Mouse (Mus musculus): Measurements from ENCODE around the gene Map4k4. TPM values are rescaled to one million over a fixed set of nuclear protein-coding genes. Genes with fewer than 3 reads are reported as not detected.

Gene Map4k4
- polyA plus RNA-seq, 1 experiment from 2014 or later: 40.1 TPM

DNA sequence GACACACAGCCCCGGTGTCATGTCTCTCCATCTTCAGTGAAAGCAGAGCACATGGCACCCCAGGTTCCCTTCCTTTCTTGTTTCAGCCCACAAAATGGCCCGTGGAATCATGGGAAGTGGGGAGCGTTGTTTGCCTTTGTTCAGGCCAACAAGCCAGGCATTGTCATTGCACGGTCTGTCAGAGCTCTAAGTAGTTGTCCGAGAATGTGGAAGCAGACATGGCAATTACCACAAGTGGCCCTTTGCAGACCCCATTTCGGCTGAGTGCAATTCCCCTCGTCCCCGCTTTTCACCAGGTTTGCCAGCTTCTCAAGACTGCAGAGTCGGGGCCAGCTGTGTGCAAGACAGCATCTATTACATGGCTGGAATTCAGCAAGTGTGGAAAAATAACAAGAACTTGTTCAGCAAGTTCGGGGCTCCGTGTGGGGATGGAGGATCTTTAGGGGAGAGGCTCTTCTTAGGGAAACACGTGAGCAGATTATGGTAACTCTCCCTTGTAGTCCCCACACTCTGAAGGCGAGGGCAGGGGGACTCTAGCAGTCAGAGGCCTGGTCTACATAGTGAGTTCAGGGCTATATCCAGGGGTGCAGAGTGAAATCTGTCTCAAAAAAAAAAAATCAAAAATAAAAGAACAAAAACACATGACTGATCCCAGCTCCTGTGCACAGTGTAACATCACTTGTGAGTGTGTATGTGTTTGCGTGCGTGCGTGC lies 15.8 kb upstream of the Map4k4 start:
- WGBS: 45% methylated on average over 16 of the region's 16 CpGs
- DNase-seq (ENCODE audit: low spot score): peak; percentile 33
- H3K27ac ChIP-seq: peak overlapping the region; percentile 70
- H3K9me3 ChIP-seq: no peaks in the 10 kb centered on the region
- H3K4me3 ChIP-seq: no peak overlapping the region
- H3K4me1 ChIP-seq (replicated peaks): peaks cover 27% of the 10 kb centered on the region
- H3K27me3 ChIP-seq (ENCODE audit: insufficient read depth, poor library complexity, severe bottlenecking): no peaks in the 10 kb centered on the region
- no peaks in the 10 kb centered on the region for H3K36me3 ChIP-seq

DNA sequence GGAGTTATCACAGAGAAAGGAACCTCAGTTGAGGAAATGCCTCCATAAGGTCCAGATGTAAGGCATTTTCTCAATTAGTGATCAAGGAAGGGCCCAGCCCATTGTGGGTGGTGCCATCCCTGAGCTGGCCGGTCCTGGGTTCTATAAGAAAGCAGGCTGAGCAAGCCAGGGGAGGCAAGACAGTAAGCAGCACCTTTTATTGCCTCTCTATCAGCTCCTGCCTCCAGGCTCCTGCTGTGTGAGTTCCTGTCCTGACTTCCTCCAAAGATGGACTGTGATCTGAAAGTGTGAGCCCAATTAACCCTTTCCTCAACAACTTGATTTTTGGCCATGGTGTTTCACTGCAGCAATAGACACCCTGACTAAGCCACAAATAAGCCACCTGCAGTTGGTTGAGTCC lies 12.7 kb upstream of the Map4k4 start:
- DNase-seq (ENCODE audit: low spot score): no peak
- no peak overlapping the region for H3K27ac ChIP-seq
- H3K4me1 ChIP-seq (replicated peaks): peaks cover 27% of the 10 kb centered on the region

DNA sequence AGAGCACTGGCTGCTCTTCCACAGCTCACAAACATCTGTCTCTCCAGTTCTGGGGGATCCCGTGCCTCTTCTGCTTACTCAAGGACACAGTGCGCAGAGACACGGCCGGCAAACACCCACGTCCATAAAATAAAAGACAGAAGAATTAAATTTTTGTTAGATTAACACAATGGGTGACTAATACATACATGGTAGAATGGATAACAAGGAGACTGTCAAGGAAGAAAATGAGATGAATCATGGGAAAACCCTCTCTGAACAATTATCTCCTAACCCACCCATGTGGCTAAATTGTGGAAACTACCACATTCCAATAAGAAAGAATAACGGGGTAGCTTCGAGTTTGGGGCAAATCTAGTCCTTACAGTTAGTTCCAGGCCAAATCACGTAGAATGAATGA lies 11.3 kb upstream of the Map4k4 start:
- Histone ChIP-seq H3K36me3 (no peaks in the 10 kb centered on the region), H3K9me3 (no peaks in the 10 kb centered on the region), H3K27me3 (ENCODE audit: insufficient read depth, poor library complexity, severe bottlenecking) (no peaks in the 10 kb centered on the region), H3K27ac (no peak overlapping the region), H3K4me1 (replicated peaks) (peaks cover 22% of the 10 kb centered on the region), H3K4me3 (no peak overlapping the region)
- WGBS: 91% methylated on average over 8 of the region's 8 CpGs
- no peak for DNase-seq (ENCODE audit: low spot score)

More for the DNA sequence above, 12.7 kb upstream of the Map4k4 start:
- H3K36me3 ChIP-seq: no peaks in the 10 kb centered on the region
- no peaks in the 10 kb centered on the region for H3K9me3 ChIP-seq
- H3K27me3 ChIP-seq (ENCODE audit: insufficient read depth, poor library complexity, severe bottlenecking): no peaks in the 10 kb centered on the region
- H3K4me3 ChIP-seq: no peak overlapping the region
- 48% methylated on average over 1 of the region's 1 CpGs for WGBS

DNA sequence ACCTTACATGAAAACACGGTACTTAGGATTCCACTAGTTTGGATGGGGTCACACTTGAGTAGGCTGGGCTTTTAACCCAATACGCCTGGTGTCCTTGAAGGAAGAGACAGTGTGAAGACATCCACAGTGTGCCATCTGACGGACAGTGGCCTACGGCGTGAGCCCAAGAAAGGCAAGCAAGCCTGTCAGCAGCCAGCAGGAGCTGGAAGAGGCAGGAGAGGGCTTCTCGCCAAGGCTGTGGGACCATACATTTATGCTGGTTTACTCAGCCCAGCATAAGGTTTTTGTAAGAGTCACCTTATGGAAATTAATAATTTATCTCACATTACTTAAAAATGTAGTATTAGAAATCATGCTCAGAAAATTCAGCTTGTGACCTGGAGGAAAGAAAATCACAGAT lies 10.7 kb upstream of the Map4k4 start:
- no peak for DNase-seq (ENCODE audit: low spot score)
- H3K36me3 ChIP-seq: no peaks in the 10 kb centered on the region
- no peak overlapping the region for H3K27ac ChIP-seq
- H3K4me1 ChIP-seq (replicated peaks): peaks cover 17% of the 10 kb centered on the region
- 77% methylated on average over 6 of the region's 6 CpGs for WGBS
- no peaks in the 10 kb centered on the region for H3K27me3 ChIP-seq (ENCODE audit: insufficient read depth, poor library complexity, severe bottlenecking)
- no peak overlapping the region for H3K4me3 ChIP-seq
- H3K9me3 ChIP-seq: no peaks in the 10 kb centered on the region

DNA sequence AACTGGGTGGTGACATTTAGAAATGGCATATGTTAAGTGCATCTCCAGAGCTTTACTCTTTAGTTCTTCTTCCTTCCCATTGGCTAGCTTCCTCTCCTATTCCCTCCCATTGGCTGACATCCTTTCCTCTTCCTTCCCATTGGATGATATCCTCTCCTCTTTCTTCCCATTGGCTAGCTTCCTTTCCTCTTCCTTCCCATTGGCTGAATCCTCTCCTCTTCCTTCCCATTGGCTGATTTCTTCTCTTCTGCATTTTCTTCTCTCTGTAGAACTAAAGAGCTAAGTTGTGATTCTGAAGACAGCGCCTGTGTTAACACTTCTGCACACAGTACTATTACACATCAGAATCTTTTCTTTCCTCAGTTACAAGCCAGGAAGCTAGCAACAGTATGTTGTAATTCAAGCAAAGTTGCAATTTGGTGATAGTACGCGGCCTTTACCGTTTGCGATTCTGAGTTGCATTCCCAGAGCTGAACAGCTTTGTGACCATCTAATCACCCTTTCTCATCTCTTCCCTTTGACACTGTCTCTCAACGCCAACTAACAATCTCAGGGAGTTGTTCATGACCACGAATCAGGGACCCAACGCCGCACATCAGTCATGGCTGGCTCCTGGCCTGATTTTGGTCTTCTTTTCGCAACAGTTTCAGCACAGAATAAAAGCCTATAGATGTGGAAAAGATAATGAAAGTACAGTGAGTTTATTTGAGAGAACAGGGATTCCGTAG lies 7.4 kb upstream of the Map4k4 start:
- 94% methylated on average over 11 of the region's 11 CpGs for WGBS
- no peak for DNase-seq (ENCODE audit: low spot score)
- Histone ChIP-seq H3K27me3 (ENCODE audit: insufficient read depth, poor library complexity, severe bottlenecking) (peaks cover 6% of the 10 kb centered on the region; the same call in 1 of the 2 replicates), H3K36me3 (no peaks in the 10 kb centered on the region), H3K4me1 (replicated peaks) (peaks cover 8% of the 10 kb centered on the region), H3K4me3 (no peak overlapping the region), H3K27ac (no peak overlapping the region), H3K9me3 (no peaks in the 10 kb centered on the region)

DNA sequence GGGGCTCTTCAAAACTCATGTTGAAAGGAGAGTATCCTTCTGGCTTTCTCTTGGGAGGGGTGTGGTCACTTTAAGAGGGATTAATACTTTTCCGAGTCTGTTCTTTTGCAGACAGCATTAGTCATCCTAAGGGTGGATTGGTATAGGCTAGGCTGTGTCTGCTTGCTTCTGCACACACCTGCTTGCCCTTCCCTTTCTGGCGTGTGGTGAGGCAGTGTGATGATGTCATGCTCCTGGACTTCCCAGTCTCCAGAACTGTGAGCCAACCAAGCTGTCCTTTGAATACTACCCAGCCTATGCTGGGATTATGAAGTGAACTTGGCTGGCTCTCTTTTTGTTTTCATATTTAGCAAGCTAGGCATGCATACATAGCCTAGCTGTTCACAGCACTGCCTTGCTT lies 5.6 kb upstream of the Map4k4 start:
- Histone ChIP-seq H3K4me1 (replicated peaks) (peaks cover 21% of the 10 kb centered on the region), H3K27me3 (ENCODE audit: insufficient read depth, poor library complexity, severe bottlenecking) (peaks cover 23% of the 10 kb centered on the region; the same call in 1 of the 2 replicates), H3K4me3 (no peak overlapping the region), H3K27ac (no peak overlapping the region), H3K9me3 (no peaks in the 10 kb centered on the region), H3K36me3 (no peaks in the 10 kb centered on the region)
- DNase-seq (ENCODE audit: low spot score): no peak
- WGBS: 63% methylated on average over 2 of the region's 2 CpGs

DNA sequence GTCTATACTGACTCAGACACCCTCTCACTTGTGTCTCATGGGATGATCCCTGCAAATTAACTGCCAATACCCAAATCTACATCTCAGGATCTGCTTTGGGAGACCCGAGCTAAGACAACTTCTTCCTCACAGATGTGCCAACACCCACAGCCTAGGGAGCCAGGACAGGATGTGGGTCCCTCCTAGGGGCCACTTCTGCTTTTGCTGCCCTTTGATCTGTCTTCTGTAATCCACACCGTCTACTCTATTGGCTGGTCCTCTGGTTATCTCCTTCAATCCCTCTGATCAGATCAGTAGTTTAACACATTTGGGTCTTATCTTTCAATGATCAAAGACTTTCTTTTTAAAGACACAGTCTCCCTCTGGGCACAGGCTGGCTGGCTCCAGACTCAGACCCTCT lies 5.2 kb upstream of the Map4k4 start:
- no peak for DNase-seq (ENCODE audit: low spot score)
- H3K36me3 ChIP-seq: no peaks in the 10 kb centered on the region
- WGBS: 48% methylated on average over 2 of the region's 2 CpGs
- H3K4me1 ChIP-seq (replicated peaks): peaks cover 23% of the 10 kb centered on the region
- no peak overlapping the region for H3K27ac ChIP-seq
- peaks cover 23% of the 10 kb centered on the region; the same call in 1 of the 2 replicates for H3K27me3 ChIP-seq (ENCODE audit: insufficient read depth, poor library complexity, severe bottlenecking)
- H3K4me3 ChIP-seq: no peak overlapping the region
- H3K9me3 ChIP-seq: no peaks in the 10 kb centered on the region

DNA sequence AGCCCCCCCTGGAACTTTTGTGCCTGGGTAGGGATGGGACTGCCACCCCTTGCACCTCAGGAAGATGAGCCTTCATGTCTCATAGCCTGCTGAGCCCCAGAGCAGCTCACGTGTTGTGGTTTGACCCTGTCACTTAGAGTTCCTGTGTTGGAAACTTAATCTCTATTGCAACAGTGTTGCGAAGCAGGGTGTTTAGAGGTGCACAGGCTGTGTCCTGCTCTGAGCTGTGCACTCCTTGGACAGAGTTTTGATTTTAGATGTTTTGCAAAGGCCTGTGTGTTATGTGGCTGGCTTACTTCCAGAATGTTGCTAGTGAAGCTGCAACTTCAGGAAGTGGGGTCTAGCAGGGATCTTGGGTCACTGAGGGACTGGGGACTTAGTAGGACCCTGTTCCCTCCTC lies 4.1 kb upstream of the Map4k4 start:
- Histone ChIP-seq H3K4me3 (no peak overlapping the region), H3K27ac (no peak overlapping the region), H3K36me3 (no peaks in the 10 kb centered on the region), H3K9me3 (no peaks in the 10 kb centered on the region), H3K27me3 (ENCODE audit: insufficient read depth, poor library complexity, severe bottlenecking) (peaks cover 23% of the 10 kb centered on the region; the same call in 1 of the 2 replicates), H3K4me1 (replicated peaks) (peaks cover 23% of the 10 kb centered on the region)
- no peak for DNase-seq (ENCODE audit: low spot score)
- 52% methylated on average over 2 of the region's 2 CpGs for WGBS

DNA sequence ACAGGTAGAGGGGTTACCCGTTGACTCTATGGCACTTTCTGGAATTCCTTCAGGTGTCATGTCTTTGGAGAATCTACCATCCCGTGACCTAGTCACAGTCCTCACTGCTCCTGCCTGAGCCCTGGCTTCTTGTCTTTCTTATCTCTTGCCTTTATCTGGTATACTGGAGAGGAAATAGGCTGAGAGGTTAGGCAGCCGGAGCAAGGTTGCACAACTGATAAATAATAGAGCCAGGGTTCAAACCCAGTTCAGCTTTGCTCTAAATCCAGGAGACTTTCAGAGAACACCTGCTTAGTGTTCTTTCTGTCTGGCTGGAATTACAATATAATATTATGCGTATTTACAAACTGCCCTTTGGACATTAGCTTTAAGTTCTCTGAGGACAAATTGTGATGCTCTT lies 2.0 kb upstream of the Map4k4 start:
- H3K27me3 ChIP-seq (ENCODE audit: insufficient read depth, poor library complexity, severe bottlenecking): peaks cover 23% of the 10 kb centered on the region; the same call in 1 of the 2 replicates
- peaks cover 35% of the 10 kb centered on the region for H3K4me1 ChIP-seq (replicated peaks)
- H3K36me3 ChIP-seq: peaks cover 6% of the 10 kb centered on the region; the same call in 1 of the 2 replicates
- no peaks in the 10 kb centered on the region for H3K9me3 ChIP-seq
- H3K27ac ChIP-seq: no peak overlapping the region
- WGBS: 69% methylated on average over 4 of the region's 4 CpGs
- DNase-seq (ENCODE audit: low spot score): no peak
- no peak overlapping the region for H3K4me3 ChIP-seq

DNA sequence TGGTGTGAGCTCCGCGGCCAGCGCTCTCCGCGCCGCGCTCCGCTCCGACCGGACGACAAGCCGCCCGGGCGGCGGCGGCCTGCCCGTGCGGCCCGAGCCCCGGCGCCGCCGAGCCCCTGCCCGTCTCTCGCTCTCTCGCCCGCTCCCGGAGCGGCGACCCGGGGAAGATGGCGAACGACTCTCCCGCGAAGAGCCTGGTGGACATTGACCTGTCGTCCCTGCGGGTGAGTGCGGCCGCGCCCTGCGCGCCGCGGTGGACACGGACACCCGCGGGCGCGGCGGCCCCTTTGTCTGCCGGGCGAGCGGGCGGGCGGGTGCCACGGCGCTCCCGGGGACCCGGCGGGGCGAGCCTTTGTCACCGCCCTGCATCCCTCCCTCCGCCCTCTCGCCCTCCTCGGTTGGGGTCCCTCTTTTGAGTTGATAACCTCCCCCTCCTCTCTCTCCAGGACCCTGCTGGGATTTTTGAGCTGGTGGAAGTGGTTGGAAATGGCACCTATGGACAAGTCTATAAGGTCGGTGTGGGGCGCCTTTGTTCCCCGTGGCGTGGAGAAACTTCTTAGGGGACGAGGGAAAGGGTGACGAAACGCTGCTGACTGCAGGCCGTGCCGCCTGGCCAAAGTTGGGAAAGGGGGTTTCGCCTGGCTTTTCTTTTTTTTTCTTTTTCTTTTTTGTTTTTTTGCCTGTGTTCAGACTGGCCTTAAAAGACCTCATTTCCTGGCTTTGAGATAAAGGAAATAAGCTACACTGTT lies 524 bp downstream of the Map4k4 start:
- H3K9me3 ChIP-seq: no peaks in the 10 kb centered on the region
- peaks cover 23% of the 10 kb centered on the region; the same call in 1 of the 2 replicates for H3K27me3 ChIP-seq (ENCODE audit: insufficient read depth, poor library complexity, severe bottlenecking)
- H3K36me3 ChIP-seq: peaks cover 27% of the 10 kb centered on the region
- DNase-seq (ENCODE audit: low spot score): peak; percentile 71
- peak overlapping the region; percentile 100 for H3K27ac ChIP-seq
- peak overlapping the region; percentile 84 for H3K4me3 ChIP-seq
- H3K4me1 ChIP-seq (replicated peaks): peaks cover 55% of the 10 kb centered on the region
- WGBS: 3% methylated on average over 75 of the region's 75 CpGs

DNA sequence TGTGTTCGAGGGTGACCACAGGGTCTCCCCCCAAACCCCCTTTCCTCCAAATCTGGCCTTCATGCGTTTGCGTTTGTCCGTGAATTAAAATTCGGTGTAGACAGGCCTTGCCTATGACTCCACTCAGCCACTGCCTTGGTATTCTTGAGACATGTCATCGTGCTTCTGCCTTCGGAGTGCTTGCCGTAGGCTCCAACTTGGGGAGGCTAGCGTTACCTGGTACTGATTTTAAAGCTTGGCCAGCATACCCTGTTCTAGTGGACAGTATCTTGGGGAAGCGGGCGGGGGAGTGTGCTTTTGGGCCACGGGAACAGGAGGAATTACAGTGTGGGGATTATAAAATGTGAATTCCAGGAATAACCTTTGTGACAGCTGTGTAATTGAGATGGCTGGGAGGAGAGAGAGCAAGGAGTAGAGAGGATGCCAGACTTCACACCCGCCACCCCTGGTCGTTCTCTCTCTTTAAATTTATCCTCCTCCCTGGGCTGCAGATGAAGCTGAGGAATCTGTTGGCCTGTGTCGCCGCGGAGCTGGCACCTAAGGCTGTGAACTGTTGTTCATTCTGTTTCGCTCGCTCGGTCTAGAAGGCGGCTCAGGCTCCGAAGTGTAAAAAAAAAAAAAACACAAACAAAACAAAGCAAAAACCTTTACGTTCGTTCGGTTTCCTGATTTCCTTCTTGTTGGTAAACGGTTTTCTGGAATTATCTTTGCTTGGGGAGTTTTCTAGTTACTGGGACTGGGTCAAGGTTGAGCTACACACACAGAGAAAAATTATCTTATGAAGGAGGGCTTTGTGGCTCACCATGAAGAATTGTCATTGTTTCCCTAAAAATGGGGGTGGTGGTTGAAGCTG lies 1.4 kb downstream of the Map4k4 start:
- H3K4me1 ChIP-seq (replicated peaks): peaks cover 63% of the 10 kb centered on the region
- peaks cover 23% of the 10 kb centered on the region; the same call in 1 of the 2 replicates for H3K27me3 ChIP-seq (ENCODE audit: insufficient read depth, poor library complexity, severe bottlenecking)
- WGBS: under 1% methylated on average over 26 of the region's 26 CpGs
- peak overlapping the region; percentile 100 for H3K27ac ChIP-seq
- H3K36me3 ChIP-seq: peaks cover 36% of the 10 kb centered on the region
- no peaks in the 10 kb centered on the region for H3K9me3 ChIP-seq
- peak; percentile 57 for DNase-seq (ENCODE audit: low spot score)
- peak overlapping the region; percentile 84 for H3K4me3 ChIP-seq

DNA sequence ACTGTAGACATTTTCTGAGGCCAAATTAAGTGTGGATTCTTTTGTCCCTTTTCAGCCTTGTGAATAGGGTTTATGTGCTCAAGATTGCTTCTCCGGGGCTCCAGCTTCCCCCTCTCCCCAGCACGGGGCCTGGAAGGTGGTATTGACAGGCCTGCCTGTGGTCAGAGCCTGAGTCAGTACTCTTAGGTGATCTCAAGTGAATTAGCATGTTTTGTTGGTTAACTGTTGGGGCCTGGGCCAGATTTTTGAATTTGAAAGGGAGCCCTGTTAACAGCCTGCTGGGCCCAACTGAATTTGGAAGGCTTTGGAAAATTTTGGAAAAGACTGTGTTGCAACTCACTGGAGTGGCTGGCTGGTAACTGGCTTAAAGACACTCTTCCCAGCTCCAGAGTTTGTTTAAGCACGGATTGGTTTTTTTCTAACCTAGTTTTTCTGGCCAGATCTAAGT lies 2.0 kb downstream of the Map4k4 start:
- 4% methylated on average over 3 of the region's 3 CpGs for WGBS
- H3K27ac ChIP-seq: peak overlapping the region; percentile 100
- peak overlapping the region; percentile 84 for H3K4me3 ChIP-seq
- H3K36me3 ChIP-seq: peaks cover 42% of the 10 kb centered on the region
- peaks cover 19% of the 10 kb centered on the region; the same call in 1 of the 2 replicates for H3K27me3 ChIP-seq (ENCODE audit: insufficient read depth, poor library complexity, severe bottlenecking)
- no peaks in the 10 kb centered on the region for H3K9me3 ChIP-seq
- H3K4me1 ChIP-seq (replicated peaks): peaks cover 68% of the 10 kb centered on the region
- DNase-seq (ENCODE audit: low spot score): peak; percentile 58
